Mouse (Mus musculus) lung, postnatal 0 days (tissue): Measurements from ENCODE around the gene Higd1b. TPM values are rescaled to one million over a fixed set of nuclear protein-coding genes. Genes with fewer than 3 reads are reported as not detected.

Experiments used
- ATAC-seq: fragments of 200-750 bp; cut with Nextera tagmentation; 2 replicates; pipeline ENCODE4 v1.8.0; 2017; ENCODE audit warnings: moderate library complexity
- DNase-seq: peaks from one replicate; pipeline ENCODE4 v3.0.0-alpha.2; 2016; ENCODE audit warnings: low spot score
- H3K27ac ChIP-seq: fragments of 300-500 bp; sonication (generic); 2 replicates; pipeline ENCODE4 v1.5.1; 2014; ENCODE audit warnings: antibody characterized with exemption, mild to moderate bottlenecking, low read length, mixed read lengths
- H3K27me3 ChIP-seq: fragments of 300-500 bp; sonication (generic); replicated peaks from 2 replicates; pipeline ENCODE4 v1.6.1; 2014; ENCODE audit warnings: low read length, mixed read lengths; ENCODE audit not compliant: insufficient read depth
- H3K36me3 ChIP-seq: fragments of 300-500 bp; sonication (generic); 2 replicates; pipeline ENCODE4 v1.6.1; 2014; ENCODE audit warnings: low read length, mixed read lengths; ENCODE audit not compliant: insufficient read depth
- H3K4me1 ChIP-seq: fragments of 300-500 bp; sonication (generic); 2 replicates; pipeline ENCODE4 v1.6.1; 2014; ENCODE audit warnings: antibody characterized with exemption, low read depth, low read length, mixed read lengths; ENCODE audit not compliant: insufficient read depth
- H3K4me2 ChIP-seq: fragments of 300-500 bp; sonication (generic); replicated peaks from 2 replicates; pipeline ENCODE4 v1.6.1; 2014; ENCODE audit warnings: low read depth, mild to moderate bottlenecking, low read length, moderate library complexity, mixed read lengths
- H3K4me3 ChIP-seq: fragments of 300-500 bp; sonication (generic); 2 replicates; pipeline ENCODE4 v1.5.1; 2014; ENCODE audit warnings: low read depth, low read length
- H3K9ac ChIP-seq: fragments of 300-500 bp; sonication (generic); replicated peaks from 2 replicates; pipeline ENCODE4 v1.6.1; 2014; ENCODE audit warnings: low read depth, mild to moderate bottlenecking
- H3K9me3 ChIP-seq: fragments of 300-500 bp; sonication (generic); 2 replicates; pipeline ENCODE4 v1.6.1; 2016; ENCODE audit warnings: low read length, mixed read lengths
- CTCF ChIP-seq: IDR thresholded peaks from 2 replicates; pipeline ENCODE4 v1.5.1; 2016; ENCODE audit warnings: antibody characterized with exemption, mild to moderate bottlenecking
- EP300 ChIP-seq: IDR thresholded peaks from 2 replicates; pipeline ENCODE4 v1.6.1; 2016; ENCODE audit warnings: antibody characterized with exemption, mild to moderate bottlenecking, control low read depth
- WGBS: fragments of 180-500 bp; shearing (Covaris S2); extraction: QIAGEN DNeasy Blood & Tissue Kit; methylation state at CpG from one replicate; pipeline ENCODE4 v1.1.7; 2014; 5-methylcytosine and 5-hydroxymethylcytosine counted together
- polyA plus RNA-seq: library from polyadenylated mRNA; unstranded; fragments of >200 nt; fragmentation: Nextera tagmentation; extraction: Ambion mirVana; gene quantifications from 2 replicates; pipeline ENCODE4 v1.2.1, GENCODE M21; 2015

Higd1b gene
- polyA plus RNA-seq, 1 experiment from 2014 or later = 138 TPM

- Histone ChIP-seq H3K4me1 (no peaks in the 10 kb centered on the region), H3K36me3 (0 out of 2 replicates have a peak, but pooled peaks cover 13% of the 10 kb centered on the region), H3K4me3 (no peak overlapping the region), H3K27ac (no peak overlapping the region), H3K9me3 (no peaks in the 10 kb centered on the region), H3K27me3 (no peaks in the 10 kb centered on the region), H3K4me2 (no peak overlapping the region), H3K9ac (no peak overlapping the region)
- no peak for TF ChIP-seq EP300
- TF ChIP-seq CTCF = no peak
- DNase-seq = no peak
- 89% methylated on average over 2 of the region's 2 CpGs for WGBS
- ATAC-seq = no peak
Measured at GRCm38 (mm10) chr11:102879558-102879957, 43.9 kb downstream of the Higd1b start.

- Histone ChIP-seq H3K9me3 (no peaks in the 10 kb centered on the region), H3K27me3 (no peaks in the 10 kb centered on the region), H3K36me3 (0 out of 2 replicates have a peak, but pooled peaks cover 12% of the 10 kb centered on the region), H3K27ac (peak within 1 kb of the TSS; percentile 72), H3K4me3 (peak within 1 kb of the TSS; percentile 72), H3K4me2 (peak within 1 kb of the TSS; percentile 69), H3K4me1 (no peaks in the 10 kb centered on the region), H3K9ac (peak within 1 kb of the TSS; percentile 71)
- ATAC-seq (peak; percentile 96), DNase-seq (peak; percentile 96)
- peak; percentile 90 for TF ChIP-seq EP300
- TF ChIP-seq CTCF = no peak
- WGBS = under 1% methylated on average over 62 of the region's 62 CpGs
Measured at GRCm38 (mm10) chr11:102880585-102881313, 45.1 kb downstream of the Higd1b start, which contains the start of the genes Eftud2 and Ccdc103. Eftud2 (minus strand) TSS chr11:102880985. Ccdc103 (plus strand) TSS chr11:102881204.

DNA sequence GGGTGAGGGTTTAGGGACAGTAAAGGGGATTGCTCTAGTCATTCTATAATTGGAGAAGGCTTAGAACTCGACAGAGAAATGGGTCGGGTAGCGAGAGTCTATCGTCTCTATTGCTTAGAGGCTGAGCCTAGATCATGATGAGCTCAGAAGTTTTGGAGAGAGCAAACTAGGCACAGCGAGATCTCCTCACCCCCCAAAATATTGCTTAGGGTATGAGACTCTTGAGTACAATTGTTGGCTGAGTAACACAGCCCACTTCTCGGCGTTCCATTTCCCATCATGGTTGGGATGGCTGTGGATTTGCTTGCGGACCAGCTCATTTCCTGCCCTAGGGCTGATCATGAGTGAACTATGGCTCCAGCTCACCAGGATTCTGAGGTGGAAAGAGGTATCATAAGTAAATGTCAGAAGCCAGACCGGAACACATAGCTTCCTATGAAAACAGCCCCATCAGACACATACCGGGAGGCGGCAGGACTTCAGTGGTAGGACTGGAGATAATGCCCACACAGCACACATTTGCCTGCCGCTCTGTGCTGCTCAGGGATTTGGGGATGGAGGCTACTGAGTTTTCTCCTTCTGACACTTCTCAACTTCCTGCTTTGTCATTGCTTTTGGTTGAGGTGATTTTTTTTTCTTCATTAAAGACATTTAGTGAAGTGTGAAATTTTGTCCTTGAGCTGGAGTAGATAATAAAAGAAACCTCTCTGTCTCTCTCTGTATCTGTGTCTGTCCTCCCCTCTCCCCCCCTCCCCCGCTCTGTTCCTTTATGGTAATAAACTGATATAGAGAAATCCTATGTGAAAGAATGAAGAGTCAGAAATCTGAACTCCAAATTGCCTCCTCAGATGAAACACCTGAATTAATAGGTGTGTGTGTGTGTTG lies 45.9 kb downstream of the Higd1b start:
- ATAC-seq (no peak), DNase-seq (no peak)
- 0 out of 2 replicates have a peak overlapping the region, but pooled peaks have one; percentile 3 for H3K9ac ChIP-seq
- no peaks in the 10 kb centered on the region for H3K27me3 ChIP-seq
- WGBS = 14% methylated on average over 13 of the region's 13 CpGs
- no peak overlapping the region for H3K27ac ChIP-seq
- no peaks in the 10 kb centered on the region for H3K4me1 ChIP-seq
- TF ChIP-seq CTCF (no peak), EP300 (no peak)
- H3K4me3 ChIP-seq = peak overlapping the region; percentile 72
- 0 out of 2 replicates have a peak, but pooled peaks cover 7% of the 10 kb centered on the region for H3K36me3 ChIP-seq
- no peaks in the 10 kb centered on the region for H3K9me3 ChIP-seq
- peak overlapping the region; percentile 69 for H3K4me2 ChIP-seq

- no peak within 1 kb of the TSS for H3K27ac ChIP-seq
- no peaks in the 10 kb centered on the region for H3K4me1 ChIP-seq
- H3K36me3 ChIP-seq = no peaks in the 10 kb centered on the region
- no peaks in the 10 kb centered on the region for H3K9me3 ChIP-seq
- ATAC-seq (no peak), DNase-seq (no peak)
- no peak within 1 kb of the TSS for H3K4me3 ChIP-seq
- WGBS = 46% methylated on average over 10 of the region's 10 CpGs
- no peak within 1 kb of the TSS for H3K9ac ChIP-seq
- no peaks in the 10 kb centered on the region for H3K27me3 ChIP-seq
- no peak within 1 kb of the TSS for H3K4me2 ChIP-seq
- TF ChIP-seq EP300 = no peak
- no peak for TF ChIP-seq CTCF
Measured at GRCm38 (mm10) chr11:102884616-102885219, 49.1 kb downstream of the Higd1b start, which contains the start of gene Fam187a. Fam187a (plus strand) TSS chr11:102885169.

- Histone ChIP-seq H3K4me1 (no peaks in the 10 kb centered on the region), H3K36me3 (no peaks in the 10 kb centered on the region), H3K4me3 (no peak overlapping the region), H3K4me2 (no peak overlapping the region), H3K9me3 (no peaks in the 10 kb centered on the region), H3K9ac (no peak overlapping the region), H3K27ac (no peak overlapping the region), H3K27me3 (no peaks in the 10 kb centered on the region)
- TF ChIP-seq EP300 = no peak
- no peak for TF ChIP-seq CTCF
- no peak for DNase-seq
- WGBS = 73% methylated on average over 5 of the region's 5 CpGs
- no peak for ATAC-seq
Measured at GRCm38 (mm10) chr11:102887433-102887832, 51.8 kb downstream of the Higd1b start.

Other genes with a start within 250 kb of the Higd1b start
- 19.6 and 20.8 TPM in 2 replicates for gene Fzd2, start 231.5 kb upstream of the Higd1b start, polyA plus RNA-seq
- 0.04 and 0.05 TPM in 2 replicates for gene Meioc, start 172.1 kb upstream of the Higd1b start, polyA plus RNA-seq
- 20.4 and 22.8 TPM in 2 replicates for gene Ccdc43, start 138.1 kb upstream of the Higd1b start, polyA plus RNA-seq
- gene Adam11, start 74.4 kb upstream of the Higd1b start, polyA plus RNA-seq = 0.78 and 1.8 TPM in 2 replicates
- 35.9 and 37.0 TPM in 2 replicates for gene Gjc1, start 16.1 kb upstream of the Higd1b start, polyA plus RNA-seq
- gene Eftud2, start 45.1 kb downstream of the Higd1b start, polyA plus RNA-seq = 67.1 and 72.9 TPM in 2 replicates
- 3.9 and 4.4 TPM in 2 replicates for gene Ccdc103, start 45.4 kb downstream of the Higd1b start, polyA plus RNA-seq
- gene Fam187a, start 49.3 kb downstream of the Higd1b start, polyA plus RNA-seq = not detected in 2 replicates
- gene Gfap, start 65.1 kb downstream of the Higd1b start, polyA plus RNA-seq = 0.05 and 0.12 TPM in 2 replicates
- 0.33 and 0.36 TPM in 2 replicates for gene Kif18b, start 89.3 kb downstream of the Higd1b start, polyA plus RNA-seq
- gene C1ql1, start 110.8 kb downstream of the Higd1b start, polyA plus RNA-seq = 0.30 and 0.31 TPM in 2 replicates
- 50.5 and 52.1 TPM in 2 replicates for gene Nmt1, start 192.3 kb downstream of the Higd1b start, polyA plus RNA-seq
- gene Dcakd, start 192.5 kb downstream of the Higd1b start, polyA plus RNA-seq = 43.5 and 51.1 TPM in 2 replicates